Mouse (Mus musculus) ovary, postnatal 14 days (tissue): Measurements from ENCODE around the gene 1700029I15Rik.
"Not testable (repeated sequence)": the region's sequence is repeated elsewhere in the genome, so short reads cannot be mapped to it uniquely, and the experiment has no call there.

Source experiments
- DNase-seq: peaks from one replicate; pipeline ENCODE4 v3.0.0; 2022; ENCODE audit warnings: low spot score

The 1700029I15Rik gene

GRCm38 (mm10) chr2:92392318-92393264, 10.3 kb downstream of the 1700029I15Rik start:
- DNase-seq: no peak

DNA sequence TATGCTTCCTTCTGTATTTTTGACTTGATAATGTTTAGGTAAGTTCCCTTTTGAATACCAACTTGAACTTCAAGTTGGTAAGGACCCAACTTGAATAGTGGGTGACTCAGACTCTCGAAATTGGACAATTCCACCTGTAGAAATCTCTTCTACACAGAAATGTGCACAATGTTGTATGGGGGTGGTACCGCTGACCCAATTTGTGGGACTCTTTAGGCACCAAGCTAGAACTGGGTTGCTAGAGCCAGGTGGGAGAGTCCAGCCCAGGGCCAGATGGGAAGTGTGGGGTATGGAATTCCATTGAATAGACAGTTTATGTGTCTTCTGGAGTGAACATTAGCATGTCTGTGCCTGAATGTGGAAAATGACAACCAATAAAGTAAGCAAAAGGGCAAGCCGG, 13.2 kb downstream of the 1700029I15Rik start:
- DNase-seq: no peak

DNA sequence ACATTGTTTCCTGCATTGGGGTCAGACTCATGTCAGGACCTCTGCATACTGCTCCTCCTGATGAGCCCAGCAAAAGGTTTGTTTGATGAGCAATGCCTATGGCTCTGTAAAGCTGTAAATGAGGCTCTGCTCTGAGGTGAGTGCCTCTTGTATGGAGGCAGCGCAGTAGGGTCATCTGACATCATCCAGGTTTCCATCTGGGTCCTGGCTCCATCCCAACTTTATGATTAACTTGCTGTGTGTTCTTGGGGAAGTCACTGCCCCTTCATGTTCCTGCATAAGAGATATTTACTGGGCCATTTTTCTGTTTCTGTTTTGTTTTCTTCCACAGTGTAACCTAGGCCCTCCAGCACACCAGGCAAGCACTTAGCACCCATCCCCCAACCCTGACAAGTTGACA, 15.1 kb downstream of the 1700029I15Rik start:
- DNase-seq: no peak

DNA sequence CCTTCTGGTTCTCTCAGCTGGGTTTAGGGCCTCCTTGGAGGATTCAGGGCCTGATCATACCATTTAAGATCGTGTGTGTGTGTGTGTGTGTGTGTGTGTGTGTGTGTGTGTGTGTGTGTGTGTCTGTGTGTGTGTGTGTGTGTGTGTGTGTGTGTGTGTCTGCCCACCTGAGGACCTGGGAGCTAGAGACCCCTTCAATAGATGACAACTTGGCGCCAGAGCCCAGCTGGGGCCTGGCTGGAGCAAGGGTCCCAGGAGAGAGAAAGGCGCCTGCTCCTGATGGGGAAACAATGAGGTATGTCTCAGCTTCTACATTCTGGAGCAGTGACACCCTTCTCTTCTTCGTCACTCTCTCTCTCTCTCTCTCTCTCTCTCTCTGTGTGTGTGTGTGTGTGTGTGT, 17.5 kb downstream of the 1700029I15Rik start:
- DNase-seq: not testable (repeated sequence)

DNA sequence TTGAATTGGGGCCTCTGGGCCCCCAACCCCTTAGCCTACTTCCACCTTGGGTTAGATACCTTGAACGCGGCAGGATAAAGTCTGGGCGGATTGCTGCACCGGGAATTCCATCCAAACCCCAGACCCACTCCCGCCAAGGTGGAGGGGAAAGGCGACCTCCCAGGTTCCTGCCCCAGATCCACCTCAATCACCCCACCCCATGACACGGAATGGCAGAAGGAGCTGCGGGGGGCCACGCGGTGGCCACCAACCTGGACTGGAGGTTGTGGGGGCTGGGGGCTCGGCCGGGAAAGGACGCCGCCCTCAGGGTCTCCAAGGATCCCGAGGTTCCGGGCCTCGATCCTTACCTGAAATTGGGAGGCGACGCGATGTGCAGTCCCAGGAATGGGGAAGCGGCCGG, 18.3 kb downstream of the 1700029I15Rik start:
- DNase-seq: no peak

DNA sequence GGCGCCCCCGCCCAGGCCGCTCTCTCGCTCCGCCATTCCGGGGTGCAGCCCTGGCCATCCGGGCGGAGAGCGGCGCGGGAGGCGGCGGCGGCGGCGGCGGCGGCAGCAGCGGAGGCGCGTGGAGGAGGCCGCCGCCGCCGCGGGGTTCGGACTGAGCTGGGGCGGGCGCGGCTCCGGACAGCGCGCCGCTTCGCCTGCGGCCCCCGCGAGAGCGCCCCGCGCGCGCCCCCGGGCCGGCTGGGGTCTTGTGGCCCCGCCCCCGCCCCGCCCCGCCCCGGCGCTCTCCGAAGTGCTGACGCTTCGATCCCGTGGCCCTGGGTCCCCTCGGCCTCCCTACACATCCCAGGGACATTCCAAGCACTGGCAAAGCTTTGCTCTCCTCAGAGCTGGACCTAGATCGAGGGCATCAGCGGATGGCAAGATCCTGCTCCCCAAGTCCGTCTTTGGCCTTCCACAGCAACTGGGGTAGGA, 18.8 kb downstream of the 1700029I15Rik start, which contains the start of gene Mapk8ip1:
TSS of gene Mapk8ip1 (minus strand) at position 173 of the 471 bp plus-strand sequence.
- no peak for DNase-seq

- no peak for DNase-seq
Measured at GRCm38 (mm10) chr2:92402591-92403326, 20.4 kb downstream of the 1700029I15Rik start.

- DNase-seq: no peak
Measured at GRCm38 (mm10) chr2:92403776-92404319, 21.5 kb downstream of the 1700029I15Rik start.

GRCm38 (mm10) chr2:92404737-92405136, 22.4 kb downstream of the 1700029I15Rik start:
- DNase-seq: no peak

DNA sequence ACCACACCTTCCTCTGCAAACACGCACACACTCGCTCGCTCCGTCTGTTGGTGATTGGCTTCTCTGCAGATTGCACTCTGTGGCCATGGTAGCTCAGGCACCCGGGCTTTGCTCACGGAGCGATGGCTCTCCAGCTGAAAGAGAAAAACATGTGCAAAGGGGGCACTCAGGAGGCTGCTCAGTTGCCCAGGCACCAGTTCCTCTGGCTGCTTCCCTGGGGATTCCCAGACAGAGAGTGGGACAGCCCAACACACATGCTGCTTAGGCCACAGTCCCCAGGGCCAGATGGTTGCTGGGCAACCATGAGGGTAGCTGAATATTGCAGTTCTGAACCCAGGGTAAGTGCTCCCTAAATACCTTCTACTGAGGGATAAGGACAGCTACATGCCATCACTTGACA, 23.3 kb downstream of the 1700029I15Rik start:
- DNase-seq: no peak

DNA sequence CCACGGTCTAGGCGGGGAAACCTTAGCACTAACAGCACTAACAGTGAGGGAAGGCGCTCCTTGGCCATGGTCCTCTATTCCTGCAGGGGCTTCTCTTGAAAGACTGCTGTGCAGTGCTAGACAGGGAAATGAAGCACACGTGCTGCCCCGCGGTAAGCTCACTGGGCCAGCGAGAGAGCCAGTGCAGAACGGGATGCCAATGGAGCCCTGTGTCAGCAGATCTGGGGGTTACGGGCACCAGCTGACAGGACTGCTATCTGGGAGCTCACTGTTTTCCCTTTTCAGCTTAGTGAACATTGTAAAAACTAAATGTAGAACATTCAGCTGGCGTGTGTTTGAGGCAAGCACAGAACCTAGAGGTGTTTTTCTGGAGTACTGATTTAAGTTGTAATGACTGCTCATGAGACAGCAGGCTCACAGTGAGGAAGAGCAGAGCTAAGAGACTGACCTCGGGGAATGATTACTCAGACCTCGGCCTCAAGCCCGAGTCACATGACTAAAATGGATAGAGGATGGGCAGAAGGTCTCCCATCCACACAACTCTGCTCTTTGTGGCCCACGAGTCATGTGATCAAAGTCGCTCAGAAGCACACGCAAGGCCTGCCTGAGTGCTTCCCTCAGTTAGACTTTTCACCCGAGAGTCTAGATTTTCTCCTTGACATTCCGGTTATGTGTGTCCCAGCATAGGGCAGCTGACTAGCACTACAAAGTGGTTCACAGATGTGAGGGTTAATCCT, 26.1 kb downstream of the 1700029I15Rik start:
- no peak for DNase-seq

GRCm38 (mm10) chr2:92411705-92412104, 29.4 kb downstream of the 1700029I15Rik start:
- no peak for DNase-seq

- DNase-seq: no peak
Measured at GRCm38 (mm10) chr2:92421723-92422387, 39.5 kb downstream of the 1700029I15Rik start.

DNA sequence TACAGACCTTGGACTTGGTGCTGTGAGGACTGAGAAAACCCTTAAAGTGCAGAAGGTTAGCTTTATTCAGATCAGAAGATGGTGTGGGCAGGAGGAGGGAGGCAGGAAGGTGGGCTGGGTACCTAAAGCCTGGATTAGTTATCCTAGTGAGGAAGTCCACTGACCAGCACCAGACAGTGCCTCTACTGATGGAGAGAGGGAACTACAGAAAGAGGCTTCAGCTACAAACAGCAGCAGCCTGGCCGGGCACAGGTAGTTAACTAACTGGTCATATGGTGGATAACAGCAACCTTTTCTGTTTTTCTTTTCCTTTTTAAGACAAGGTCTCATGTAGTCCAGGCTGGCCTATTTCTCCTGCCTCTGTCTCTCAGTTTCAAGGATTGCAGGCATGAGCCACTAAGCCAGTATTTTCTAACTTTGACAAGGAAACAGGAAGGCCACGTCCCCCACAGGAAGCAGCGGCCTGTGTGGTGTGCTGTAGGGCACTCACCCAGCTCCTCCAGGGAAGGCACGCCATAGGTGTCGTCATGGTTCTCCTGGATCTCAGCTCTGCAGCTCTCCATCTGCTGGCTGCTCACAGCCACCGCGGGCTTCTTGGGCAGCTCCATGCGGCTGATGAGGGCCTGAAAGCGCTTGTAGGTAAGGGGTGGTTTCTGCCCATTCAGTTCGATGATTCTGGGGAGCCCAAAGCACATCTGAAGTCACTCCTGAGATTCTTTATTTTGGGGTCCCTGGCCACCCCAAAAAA, 40.2 kb downstream of the 1700029I15Rik start:
- DNase-seq: no peak

GRCm38 (mm10) chr2:92423156-92423555, 40.8 kb downstream of the 1700029I15Rik start:
- no peak for DNase-seq

- DNase-seq: peak; percentile 79
Measured at GRCm38 (mm10) chr2:92423702-92424461, 41.5 kb downstream of the 1700029I15Rik start.

GRCm38 (mm10) chr2:92424462-92425308, 42.3 kb downstream of the 1700029I15Rik start:
- no peak for DNase-seq

GRCm38 (mm10) chr2:92425366-92425765, 43.0 kb downstream of the 1700029I15Rik start:
- DNase-seq: no peak

- DNase-seq: no peak
Measured at GRCm38 (mm10) chr2:92426426-92426825, 44.1 kb downstream of the 1700029I15Rik start.
